Mouse (Mus musculus) thymus, postnatal 10 days (tissue): Measurements from ENCODE around the gene Manbal.

Experiments
- DNase-seq, 2 experiments: peaks; one replicate each; pipeline ENCODE4 v3.0.0; 2021; ENCODE audit warnings: low spot score in 2 of 2

Gene Manbal

GRCm38 (mm10) chr2:157412497-157412896 is 45.1 kb downstream of the Manbal start:
- DNase-seq, result no peak

GRCm38 (mm10) chr2:157417229-157417628 is 49.8 kb downstream of the Manbal start:
- DNase-seq, result no peak

- DNase-seq, result no peak
These were observed 50.8 kb downstream of the Manbal start, which contains the start of gene Src for GRCm38 (mm10) chr2:157418206-157418605. Gene Src, plus strand, starts transcription at chr2:157418444.

GRCm38 (mm10) chr2:157418609-157419071 is 51.2 kb downstream of the Manbal start:
- DNase-seq, result no peak

- no peak for DNase-seq
These were observed 52.1 kb downstream of the Manbal start for GRCm38 (mm10) chr2:157419506-157419905.

GRCm38 (mm10) chr2:157420404-157420803 is 53.0 kb downstream of the Manbal start:
- no peak for DNase-seq

GRCm38 (mm10) chr2:157422062-157422655 is 54.8 kb downstream of the Manbal start:
- no peak for DNase-seq

- no peak for DNase-seq
These were observed 55.7 kb downstream of the Manbal start for GRCm38 (mm10) chr2:157422854-157423705.

GRCm38 (mm10) chr2:157423706-157424125 is 56.3 kb downstream of the Manbal start:
- DNase-seq, result no peak

GRCm38 (mm10) chr2:157424126-157424903 is 56.9 kb downstream of the Manbal start:
- DNase-seq, result no peak

- no peak for DNase-seq
These were observed 57.7 kb downstream of the Manbal start for GRCm38 (mm10) chr2:157424904-157425642.

- DNase-seq, result no peak
These were observed 58.2 kb downstream of the Manbal start for GRCm38 (mm10) chr2:157425643-157425988.

- DNase-seq, result no peak
These were observed 58.8 kb downstream of the Manbal start for GRCm38 (mm10) chr2:157426171-157426570.

GRCm38 (mm10) chr2:157427164-157427563 is 59.8 kb downstream of the Manbal start:
- no peak for DNase-seq

GRCm38 (mm10) chr2:157428351-157429139 is 61.2 kb downstream of the Manbal start:
- DNase-seq, result no peak

- no peak for DNase-seq
These were observed 62.3 kb downstream of the Manbal start for GRCm38 (mm10) chr2:157429735-157430134.

- no peak for DNase-seq
These were observed 63.5 kb downstream of the Manbal start for GRCm38 (mm10) chr2:157430667-157431429.

GRCm38 (mm10) chr2:157431912-157432311 is 64.5 kb downstream of the Manbal start:
- no peak for DNase-seq

- DNase-seq, result no peak
These were observed 65.1 kb downstream of the Manbal start for GRCm38 (mm10) chr2:157432476-157432875.

GRCm38 (mm10) chr2:157434041-157434440 is 66.6 kb downstream of the Manbal start:
- no peak for DNase-seq
